Mouse (Mus musculus): ENCODE measurements at regions not wholly inside any gene's neighbourhood (a gene's known extent, or its start where the extent isn't known, plus 50 kb on each side); places are given as distances from the start of the nearest gene placed in this dataset.

DNA sequence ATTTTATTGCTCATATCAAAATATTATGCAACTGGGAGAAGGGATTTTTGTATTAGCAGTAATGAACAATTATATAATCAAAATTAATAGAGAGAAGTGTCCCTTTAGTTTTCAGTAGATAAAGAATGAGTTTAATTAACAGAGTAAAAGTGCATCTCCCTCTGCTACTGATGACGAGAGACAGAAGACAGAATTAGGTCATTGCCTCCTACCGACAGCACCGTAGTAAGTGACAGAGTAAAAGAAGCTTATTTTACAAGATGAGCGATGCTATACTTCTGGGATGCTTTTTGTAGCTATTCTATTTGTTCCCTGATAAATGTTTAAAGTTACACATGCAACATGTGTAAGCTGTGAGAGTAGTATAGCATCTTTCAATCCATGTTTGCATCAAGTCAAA, 157.4 kb upstream of the Kcnip4 start:
- Histone ChIP-seq H3K4me3 (ENCODE audit: low read depth, low read length) (no peak overlapping the region), H3K4me1 (ENCODE audit: control insufficient read depth, insufficient read depth, low read length) (no peaks in the 10 kb centered on the region), H3K36me3 (replicated peaks; ENCODE audit: control insufficient read depth, insufficient read depth, low read depth, low read length) (no peaks in the 10 kb centered on the region), H3K27me3 (ENCODE audit: control insufficient read depth, insufficient read depth, low read length) (no peaks in the 10 kb centered on the region), H3K9ac (replicated peaks; ENCODE audit: low read length) (no peak overlapping the region), H3K9me3 (replicated peaks; ENCODE audit: control insufficient read depth, low read length) (no peaks in the 10 kb centered on the region), H3K27ac (replicated peaks; ENCODE audit: low read depth, low read length) (no peak overlapping the region), H3K4me2 (ENCODE audit: low read depth, low read length) (no peak overlapping the region)
- 85% methylated on average over 4 of the region's 4 CpGs for WGBS
- DNase-seq (ENCODE audit: low spot score) (no peak), ATAC-seq (replicated peaks; ENCODE audit: insufficient number of reproducible peaks, low FRiP score, low TSS enrichment, low read depth) (no peak)

DNA sequence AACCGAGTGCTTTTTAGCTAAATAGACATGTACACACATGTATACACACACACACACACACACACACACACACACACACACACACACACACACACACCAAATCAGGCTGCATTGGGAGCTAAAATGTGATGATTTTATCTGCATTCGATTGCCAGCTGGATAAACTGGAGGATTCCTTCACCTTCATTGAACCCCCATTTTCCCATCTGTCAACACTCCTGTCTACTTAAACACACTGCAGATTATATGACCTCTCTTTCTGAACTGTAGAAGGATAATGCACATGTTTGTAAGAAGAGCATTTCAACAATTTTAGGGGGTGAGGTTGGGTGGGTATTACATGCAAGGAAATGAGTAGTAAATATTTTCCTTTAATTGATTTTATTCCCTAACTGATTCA, 156.8 kb upstream of the Kcnip4 start:
- whole genome bisulfite sequencing = 77% methylated on average over 2 of the region's 2 CpGs

DNA sequence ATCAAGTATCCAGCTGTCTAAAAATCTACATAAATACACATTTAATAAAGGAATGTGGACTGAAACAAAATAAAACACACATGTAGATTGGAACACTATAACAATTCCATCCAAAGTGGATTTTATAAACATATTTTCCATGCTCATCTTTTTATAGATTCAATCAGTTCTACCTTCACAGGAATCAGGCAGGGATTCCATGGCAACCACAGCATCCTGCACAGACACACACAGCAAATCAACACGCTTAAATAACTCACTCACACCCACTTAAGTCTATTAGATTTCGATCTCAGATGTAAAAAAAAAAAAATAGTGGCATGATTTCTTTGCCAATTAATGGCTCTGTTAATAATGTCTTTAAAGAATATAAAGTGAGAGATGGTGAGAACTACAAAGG, 151.2 kb upstream of the Kcnip4 start:
- ATAC-seq (replicated peaks; ENCODE audit: insufficient number of reproducible peaks, low FRiP score, low TSS enrichment, low read depth) (no peak), DNase-seq (ENCODE audit: low spot score) (no peak)
- H3K9me3 ChIP-seq (replicated peaks; ENCODE audit: control insufficient read depth, low read length) = no peaks in the 10 kb centered on the region
- no peak overlapping the region for H3K4me2 ChIP-seq (ENCODE audit: low read depth, low read length)
- H3K27ac ChIP-seq (replicated peaks; ENCODE audit: low read depth, low read length) = no peak overlapping the region
- H3K36me3 ChIP-seq (replicated peaks; ENCODE audit: control insufficient read depth, insufficient read depth, low read depth, low read length) = no peaks in the 10 kb centered on the region
- no peak overlapping the region for H3K4me3 ChIP-seq (ENCODE audit: low read depth, low read length)
- no peaks in the 10 kb centered on the region for H3K27me3 ChIP-seq (ENCODE audit: control insufficient read depth, insufficient read depth, low read length)
- H3K9ac ChIP-seq (replicated peaks; ENCODE audit: low read length) = no peak overlapping the region
- 83% methylated on average over 2 of the region's 2 CpGs for WGBS
- no peaks in the 10 kb centered on the region for H3K4me1 ChIP-seq (ENCODE audit: control insufficient read depth, insufficient read depth, low read length)

More for the DNA sequence above, 156.8 kb upstream of the Kcnip4 start:
- no peak overlapping the region for H3K4me2 ChIP-seq (ENCODE audit: low read depth, low read length)
- no peak overlapping the region for H3K9ac ChIP-seq (replicated peaks; ENCODE audit: low read length)
- no peaks in the 10 kb centered on the region for H3K4me1 ChIP-seq (ENCODE audit: control insufficient read depth, insufficient read depth, low read length)
- H3K27ac ChIP-seq (replicated peaks; ENCODE audit: low read depth, low read length) = no peak overlapping the region
- H3K9me3 ChIP-seq (replicated peaks; ENCODE audit: control insufficient read depth, low read length) = no peaks in the 10 kb centered on the region
- DNase-seq (ENCODE audit: low spot score) = no peak
- H3K27me3 ChIP-seq (ENCODE audit: control insufficient read depth, insufficient read depth, low read length) = no peaks in the 10 kb centered on the region
- H3K4me3 ChIP-seq (ENCODE audit: low read depth, low read length) = no peak overlapping the region
- H3K36me3 ChIP-seq (replicated peaks; ENCODE audit: control insufficient read depth, insufficient read depth, low read depth, low read length) = no peaks in the 10 kb centered on the region
- ATAC-seq (replicated peaks; ENCODE audit: insufficient number of reproducible peaks, low FRiP score, low TSS enrichment, low read depth) = no peak

DNA sequence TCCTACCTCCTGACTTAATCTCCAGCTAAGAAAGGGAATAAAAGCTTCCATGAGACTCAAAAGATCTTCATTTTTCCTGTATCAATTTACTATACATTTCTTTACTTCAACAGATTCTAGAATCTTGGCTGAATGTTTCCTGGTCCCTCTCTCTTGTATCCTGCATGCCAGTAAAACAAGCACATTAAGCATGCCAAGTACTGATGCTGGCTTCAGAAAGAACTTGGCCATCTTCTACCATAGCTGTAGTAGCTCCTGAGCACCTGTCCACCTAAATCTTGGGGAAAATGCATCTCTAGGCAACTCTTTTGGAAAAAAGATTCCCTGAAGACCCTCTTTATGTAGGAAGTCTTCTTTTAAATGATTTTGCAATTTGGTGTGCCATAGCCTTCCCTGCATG, 140.5 kb upstream of the Kcnip4 start:
- H3K27ac ChIP-seq (replicated peaks; ENCODE audit: low read depth, low read length) = no peak overlapping the region
- DNase-seq (ENCODE audit: low spot score) = no peak
- no peak overlapping the region for H3K4me2 ChIP-seq (ENCODE audit: low read depth, low read length)
- H3K27me3 ChIP-seq (ENCODE audit: control insufficient read depth, insufficient read depth, low read length) = no peaks in the 10 kb centered on the region
- no peaks in the 10 kb centered on the region for H3K36me3 ChIP-seq (replicated peaks; ENCODE audit: control insufficient read depth, insufficient read depth, low read depth, low read length)
- H3K9ac ChIP-seq (replicated peaks; ENCODE audit: low read length) = no peak overlapping the region
- no peaks in the 10 kb centered on the region for H3K4me1 ChIP-seq (ENCODE audit: control insufficient read depth, insufficient read depth, low read length)
- H3K4me3 ChIP-seq (ENCODE audit: low read depth, low read length) = no peak overlapping the region
- no peak for ATAC-seq (replicated peaks; ENCODE audit: insufficient number of reproducible peaks, low FRiP score, low TSS enrichment, low read depth)
- H3K9me3 ChIP-seq (replicated peaks; ENCODE audit: control insufficient read depth, low read length) = no peaks in the 10 kb centered on the region

DNA sequence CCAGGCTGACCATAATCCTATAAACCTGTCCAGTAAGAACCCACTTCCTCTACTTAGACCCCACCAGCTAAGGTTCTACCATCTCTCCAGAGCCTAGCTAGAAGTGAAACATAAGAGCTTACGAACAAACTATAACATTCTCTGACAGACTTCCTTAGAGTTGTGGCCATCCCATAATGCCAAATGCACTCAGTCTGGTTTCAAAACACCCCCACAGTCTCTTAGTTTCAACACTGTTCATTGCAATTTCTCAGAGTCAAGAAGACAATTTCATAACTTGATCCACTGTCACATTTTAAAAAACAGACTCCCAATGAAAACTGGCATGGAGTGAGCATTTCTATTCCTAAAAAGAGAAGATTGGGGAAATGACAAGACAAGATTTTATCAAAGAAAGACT, 139.2 kb upstream of the Kcnip4 start:
- Histone ChIP-seq H3K9me3 (replicated peaks; ENCODE audit: control insufficient read depth, low read length) (no peaks in the 10 kb centered on the region), H3K36me3 (replicated peaks; ENCODE audit: control insufficient read depth, insufficient read depth, low read depth, low read length) (no peaks in the 10 kb centered on the region), H3K27ac (replicated peaks; ENCODE audit: low read depth, low read length) (no peak overlapping the region), H3K9ac (replicated peaks; ENCODE audit: low read length) (no peak overlapping the region), H3K4me2 (ENCODE audit: low read depth, low read length) (no peak overlapping the region), H3K4me3 (ENCODE audit: low read depth, low read length) (no peak overlapping the region), H3K4me1 (ENCODE audit: control insufficient read depth, insufficient read depth, low read length) (no peaks in the 10 kb centered on the region), H3K27me3 (ENCODE audit: control insufficient read depth, insufficient read depth, low read length) (no peaks in the 10 kb centered on the region)
- ATAC-seq (replicated peaks; ENCODE audit: insufficient number of reproducible peaks, low FRiP score, low TSS enrichment, low read depth) (no peak), DNase-seq (ENCODE audit: low spot score) (no peak)
- 84% methylated on average over 1 of the region's 1 CpGs for WGBS

DNA sequence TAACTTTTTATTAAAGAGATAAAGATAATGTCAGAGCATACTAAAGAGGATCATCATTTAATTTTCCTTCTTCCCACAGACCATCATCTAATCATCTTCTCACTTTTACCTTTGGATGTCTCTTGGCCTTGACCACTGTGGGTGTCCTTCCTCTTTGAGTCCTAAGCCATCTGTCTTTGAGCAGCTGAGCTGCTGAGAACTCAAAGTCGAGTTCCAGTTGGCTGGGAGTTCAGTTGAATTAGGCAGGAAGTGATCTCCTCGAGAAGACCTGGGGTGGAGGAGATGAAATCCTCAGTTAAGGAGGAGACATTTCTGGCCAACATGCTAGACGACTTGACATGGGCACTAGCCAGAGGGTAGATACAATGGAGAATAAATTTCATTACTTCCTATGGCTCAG, 137.4 kb upstream of the Kcnip4 start:
- H3K4me2 ChIP-seq (ENCODE audit: low read depth, low read length) = no peak overlapping the region
- WGBS = 69% methylated on average over 3 of the region's 3 CpGs
- no peak for ATAC-seq (replicated peaks; ENCODE audit: insufficient number of reproducible peaks, low FRiP score, low TSS enrichment, low read depth)

DNA sequence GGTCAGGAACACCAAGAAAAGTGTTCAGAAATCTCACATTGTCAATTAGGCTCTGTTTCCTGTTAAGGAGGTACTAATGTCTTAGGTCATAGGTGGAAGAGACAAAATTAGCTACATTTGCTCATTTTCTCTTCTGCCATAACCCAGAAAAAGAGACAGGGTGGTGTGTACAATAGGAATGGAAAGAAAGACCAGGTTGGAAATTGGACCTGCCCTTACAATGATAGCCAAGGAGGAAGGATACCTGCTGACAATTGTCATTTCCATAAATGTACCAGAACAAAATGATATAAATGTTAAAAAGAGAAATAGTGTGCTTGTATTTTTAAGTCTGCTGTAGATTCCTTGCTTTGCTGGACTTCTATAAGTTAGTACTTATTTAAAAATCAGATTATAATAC, 135.9 kb upstream of the Kcnip4 start:
- no peak overlapping the region for H3K9ac ChIP-seq (replicated peaks; ENCODE audit: low read length)
- H3K27me3 ChIP-seq (ENCODE audit: control insufficient read depth, insufficient read depth, low read length) = no peaks in the 10 kb centered on the region
- H3K4me1 ChIP-seq (ENCODE audit: control insufficient read depth, insufficient read depth, low read length) = no peaks in the 10 kb centered on the region
- no peaks in the 10 kb centered on the region for H3K36me3 ChIP-seq (replicated peaks; ENCODE audit: control insufficient read depth, insufficient read depth, low read depth, low read length)
- H3K4me3 ChIP-seq (ENCODE audit: low read depth, low read length) = no peak overlapping the region
- no peak overlapping the region for H3K4me2 ChIP-seq (ENCODE audit: low read depth, low read length)
- H3K27ac ChIP-seq (replicated peaks; ENCODE audit: low read depth, low read length) = no peak overlapping the region
- no peaks in the 10 kb centered on the region for H3K9me3 ChIP-seq (replicated peaks; ENCODE audit: control insufficient read depth, low read length)
- ATAC-seq (replicated peaks; ENCODE audit: insufficient number of reproducible peaks, low FRiP score, low TSS enrichment, low read depth) (no peak), DNase-seq (ENCODE audit: low spot score) (no peak)

More for the DNA sequence above, 137.4 kb upstream of the Kcnip4 start:
- Histone ChIP-seq H3K27ac (replicated peaks; ENCODE audit: low read depth, low read length) (no peak overlapping the region), H3K4me3 (ENCODE audit: low read depth, low read length) (no peak overlapping the region), H3K9ac (replicated peaks; ENCODE audit: low read length) (no peak overlapping the region), H3K9me3 (replicated peaks; ENCODE audit: control insufficient read depth, low read length) (no peaks in the 10 kb centered on the region), H3K27me3 (ENCODE audit: control insufficient read depth, insufficient read depth, low read length) (no peaks in the 10 kb centered on the region), H3K4me1 (ENCODE audit: control insufficient read depth, insufficient read depth, low read length) (no peaks in the 10 kb centered on the region), H3K36me3 (replicated peaks; ENCODE audit: control insufficient read depth, insufficient read depth, low read depth, low read length) (no peaks in the 10 kb centered on the region)
- no peak for DNase-seq (ENCODE audit: low spot score)

DNA sequence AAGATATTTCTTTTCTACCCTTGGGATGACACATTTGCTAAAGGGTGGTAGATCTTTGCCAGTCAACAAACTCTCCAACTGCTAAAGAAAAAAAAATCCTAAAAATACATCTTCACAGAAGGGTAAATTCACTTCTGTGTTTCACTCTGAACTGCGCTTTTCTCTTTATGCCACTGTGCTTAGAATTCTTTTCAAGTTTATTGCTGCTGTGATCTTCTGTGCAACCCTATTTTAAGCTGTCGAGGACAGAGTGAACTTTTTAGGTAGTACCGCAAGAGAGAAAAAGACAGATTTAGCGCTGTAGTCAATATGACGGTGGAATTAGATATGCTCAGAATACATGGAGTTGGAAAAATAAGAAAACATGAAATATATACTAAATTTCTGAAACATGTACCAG, 126.2 kb upstream of the Kcnip4 start:
- no peak overlapping the region for H3K9ac ChIP-seq (replicated peaks; ENCODE audit: low read length)
- H3K4me2 ChIP-seq (ENCODE audit: low read depth, low read length) = no peak overlapping the region
- H3K36me3 ChIP-seq (replicated peaks; ENCODE audit: control insufficient read depth, insufficient read depth, low read depth, low read length) = no peaks in the 10 kb centered on the region
- no peaks in the 10 kb centered on the region for H3K27me3 ChIP-seq (ENCODE audit: control insufficient read depth, insufficient read depth, low read length)
- no peaks in the 10 kb centered on the region for H3K4me1 ChIP-seq (ENCODE audit: control insufficient read depth, insufficient read depth, low read length)
- ATAC-seq (replicated peaks; ENCODE audit: insufficient number of reproducible peaks, low FRiP score, low TSS enrichment, low read depth) (no peak), DNase-seq (ENCODE audit: low spot score) (no peak)
- H3K9me3 ChIP-seq (replicated peaks; ENCODE audit: control insufficient read depth, low read length) = no peaks in the 10 kb centered on the region
- H3K27ac ChIP-seq (replicated peaks; ENCODE audit: low read depth, low read length) = no peak overlapping the region
- H3K4me3 ChIP-seq (ENCODE audit: low read depth, low read length) = no peak overlapping the region
- WGBS = 93% methylated on average over 5 of the region's 5 CpGs

DNA sequence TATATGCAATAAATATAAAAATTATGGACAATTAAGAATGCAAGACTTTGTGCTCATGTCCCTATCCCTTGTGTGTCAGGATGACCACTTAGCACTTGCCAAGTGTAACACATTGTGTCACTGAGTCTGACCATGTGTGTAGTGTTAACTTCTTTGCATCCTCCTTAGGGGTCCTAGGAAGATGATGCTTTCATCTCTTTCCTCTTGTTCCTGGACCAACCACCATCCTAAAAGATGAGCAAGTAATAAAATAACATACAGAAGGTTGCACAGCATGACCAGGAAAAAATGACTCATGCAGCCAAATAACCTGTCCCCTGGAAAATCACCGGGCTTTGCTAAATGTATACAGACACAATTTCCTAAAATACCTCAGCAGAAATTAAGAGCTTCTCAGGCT, 121.1 kb upstream of the Kcnip4 start:
- Histone ChIP-seq H3K9ac (replicated peaks; ENCODE audit: low read length) (no peak overlapping the region), H3K27me3 (ENCODE audit: control insufficient read depth, insufficient read depth, low read length) (no peaks in the 10 kb centered on the region), H3K4me2 (ENCODE audit: low read depth, low read length) (no peak overlapping the region), H3K4me1 (ENCODE audit: control insufficient read depth, insufficient read depth, low read length) (no peaks in the 10 kb centered on the region), H3K27ac (replicated peaks; ENCODE audit: low read depth, low read length) (no peak overlapping the region), H3K9me3 (replicated peaks; ENCODE audit: control insufficient read depth, low read length) (no peaks in the 10 kb centered on the region), H3K36me3 (replicated peaks; ENCODE audit: control insufficient read depth, insufficient read depth, low read depth, low read length) (no peaks in the 10 kb centered on the region), H3K4me3 (ENCODE audit: low read depth, low read length) (no peak overlapping the region)
- ATAC-seq (replicated peaks; ENCODE audit: insufficient number of reproducible peaks, low FRiP score, low TSS enrichment, low read depth) (no peak), DNase-seq (ENCODE audit: low spot score) (no peak)
- 93% methylated on average over 1 of the region's 1 CpGs for WGBS
